Mouse (Mus musculus) limb, embryonic 14.5 days (tissue): ENCODE data around the gene Tor4a. TPM values are rescaled to one million over a fixed set of nuclear protein-coding genes. Genes with fewer than 3 reads are reported as not detected.

Experiments used
- ATAC-seq: fragments of 200-750 bp; cut with Nextera tagmentation; 2 replicates; pipeline ENCODE4 v1.8.0; 2017; ENCODE audit warnings: low read depth, moderate number of reproducible peaks, moderate TSS enrichment; ENCODE audit not compliant: low FRiP score
- DNase-seq: peaks from one replicate; pipeline ENCODE4 v3.0.0-alpha.2; 2015; ENCODE audit warnings: low spot score
- H3K27ac ChIP-seq: fragments of 300-500 bp; sonication (generic); replicated peaks from 2 replicates; pipeline ENCODE4 v1.5.1; 2014; ENCODE audit warnings: low read depth, mild to moderate bottlenecking, low read length, moderate library complexity, mixed read lengths
- H3K27me3 ChIP-seq: fragments of 300-500 bp; sonication (generic); 2 replicates; pipeline ENCODE4 v1.6.1; 2014; ENCODE audit warnings: low read length, mixed read lengths; ENCODE audit not compliant: control insufficient read depth, insufficient read depth
- H3K36me3 ChIP-seq: fragments of 300-500 bp; sonication (generic); 2 replicates; pipeline ENCODE4 v1.6.1; 2014; ENCODE audit warnings: mild to moderate bottlenecking, low read length, moderate library complexity, mixed read lengths; ENCODE audit not compliant: control insufficient read depth, insufficient read depth
- H3K4me1 ChIP-seq: fragments of 300-500 bp; sonication (generic); 2 replicates; pipeline ENCODE4 v1.6.1; 2014; ENCODE audit warnings: antibody characterized with exemption, low read length, mixed read lengths; ENCODE audit not compliant: control insufficient read depth, insufficient read depth
- H3K4me2 ChIP-seq: fragments of 300-500 bp; sonication (generic); replicated peaks from 2 replicates; pipeline ENCODE4 v1.6.1; 2014; ENCODE audit warnings: low read depth, mild to moderate bottlenecking, low read length, moderate library complexity; ENCODE audit not compliant: severe bottlenecking
- H3K4me3 ChIP-seq: fragments of 300-500 bp; sonication (generic); replicated peaks from 2 replicates; pipeline ENCODE4 v1.5.1; 2014; ENCODE audit warnings: low read length
- H3K9ac ChIP-seq: fragments of 300-500 bp; sonication (generic); 2 replicates; pipeline ENCODE4 v1.6.1; 2014; ENCODE audit warnings: mild to moderate bottlenecking, low read depth, low read length, moderate library complexity; ENCODE audit not compliant: severe bottlenecking
- H3K9me3 ChIP-seq: fragments of 300-500 bp; sonication (generic); 2 replicates; pipeline ENCODE4 v1.6.1; 2016; ENCODE audit warnings: low read length; ENCODE audit not compliant: control insufficient read depth
- POLR2A ChIP-seq: fragments of 200-500 bp; IDR thresholded peaks from 2 replicates; pipeline ENCODE4 v1.8.0; 2012; ENCODE audit warnings: inconsistent platforms, mild to moderate bottlenecking, moderate library complexity, borderline replicate concordance; ENCODE audit not compliant: insufficient read depth, insufficient read length; ENCODE audit errors: extremely low read depth
- whole genome bisulfite sequencing: fragments of 180-500 bp; shearing (Covaris S2); extraction: QIAGEN DNeasy Blood & Tissue Kit; methylation state at CpG from one replicate; pipeline ENCODE4 v1.1.7; 2014; 5-methylcytosine and 5-hydroxymethylcytosine counted together
- polyA plus RNA-seq, 2 experiments: library from polyadenylated mRNA; depleted of rRNA in 1 of 2; stranded (reverse) in 1 of 2; unstranded in 1 of 2; fragments of >200 nt; fragmentation: Nextera tagmentation in 1 of 2; extraction: Ambion mirVana in 1 of 2; gene quantifications; 2 replicates each; pipeline versions ENCODE4 v1.2.1 to v1.2.3; 2012 to 2014

Tor4a gene
- polyA plus RNA-seq, 2 experiments, result 5.9 to 8.1 TPM

GRCm38 (mm10) chr2:25147892-25148291 lies 48.8 kb downstream of the Tor4a start:
- H3K27ac ChIP-seq, result no peak overlapping the region
- no peak for TF ChIP-seq POLR2A
- WGBS, result 54% methylated on average over 5 of the region's 5 CpGs
- no peak overlapping the region for H3K4me3 ChIP-seq
- ATAC-seq, result no peak
- H3K4me2 ChIP-seq, result no peak overlapping the region
- H3K9me3 ChIP-seq, result no peaks in the 10 kb centered on the region
- H3K9ac ChIP-seq, result no peak overlapping the region
- no peak for DNase-seq
- no peaks in the 10 kb centered on the region for H3K27me3 ChIP-seq
- no peaks in the 10 kb centered on the region for H3K4me1 ChIP-seq
- H3K36me3 ChIP-seq, result no peaks in the 10 kb centered on the region

GRCm38 (mm10) chr2:25147398-25147797 lies 49.3 kb downstream of the Tor4a start:
- Histone ChIP-seq H3K4me1 (no peaks in the 10 kb centered on the region), H3K4me3 (no peak overlapping the region), H3K27me3 (no peaks in the 10 kb centered on the region), H3K9me3 (no peaks in the 10 kb centered on the region), H3K9ac (no peak overlapping the region), H3K4me2 (no peak overlapping the region), H3K27ac (no peak overlapping the region), H3K36me3 (no peaks in the 10 kb centered on the region)
- TF ChIP-seq POLR2A, result no peak
- no peak for DNase-seq
- 70% methylated on average over 5 of the region's 5 CpGs for WGBS
- no peak for ATAC-seq

- WGBS, result 90% methylated on average over 6 of the region's 6 CpGs
- no peaks in the 10 kb centered on the region for H3K4me1 ChIP-seq
- no peaks in the 10 kb centered on the region for H3K36me3 ChIP-seq
- no peaks in the 10 kb centered on the region for H3K27me3 ChIP-seq
- H3K9ac ChIP-seq, result no peak overlapping the region
- H3K27ac ChIP-seq, result no peak overlapping the region
- no peaks in the 10 kb centered on the region for H3K9me3 ChIP-seq
- DNase-seq (no peak), ATAC-seq (no peak)
- TF ChIP-seq POLR2A, result no peak
- H3K4me2 ChIP-seq, result no peak overlapping the region
- no peak overlapping the region for H3K4me3 ChIP-seq
These were observed 51.3 kb downstream of the Tor4a start for GRCm38 (mm10) chr2:25145346-25145745.

Other genes with a start within 250 kb of the Tor4a start
Only the 30 nearest of the 32 such genes appear.
- gene Mrpl41, start 221.8 kb downstream of the Tor4a start, polyA plus RNA-seq (2012; rRNA removed), result 63.6 and 81.9 TPM in 2 replicates
- 133 and 136 TPM in 2 replicates for gene Mrpl41, start 221.8 kb downstream of the Tor4a start, polyA plus RNA-seq (2014; fragmentation: Nextera tagmentation; extraction: Ambion mirVana)
- 11.1 and 12.0 TPM in 2 replicates for gene Pnpla7, start 220.9 kb downstream of the Tor4a start, polyA plus RNA-seq (2012; rRNA removed)
- 7.9 and 9.0 TPM in 2 replicates for gene Pnpla7, start 220.9 kb downstream of the Tor4a start, polyA plus RNA-seq (2014; fragmentation: Nextera tagmentation; extraction: Ambion mirVana)
- gene Nsmf, start 142.5 kb downstream of the Tor4a start, polyA plus RNA-seq (2012; rRNA removed), result 143 and 216 TPM in 2 replicates
- gene Nsmf, start 142.5 kb downstream of the Tor4a start, polyA plus RNA-seq (2014; fragmentation: Nextera tagmentation; extraction: Ambion mirVana), result 48.6 and 67.7 TPM in 2 replicates
- gene Entpd8, start 116.6 kb downstream of the Tor4a start, polyA plus RNA-seq (2012; rRNA removed), result 0.13 and 0.26 TPM in 2 replicates
- not detected in 2 replicates for gene Entpd8, start 116.6 kb downstream of the Tor4a start, polyA plus RNA-seq (2014; fragmentation: Nextera tagmentation; extraction: Ambion mirVana)
- 0.12 and 0.13 TPM in 2 replicates for gene Noxa1, start 101.7 kb downstream of the Tor4a start, polyA plus RNA-seq (2012; rRNA removed)
- 0.15 TPM in 1 of 2 replicates, not detected in the other for gene Noxa1, start 101.7 kb downstream of the Tor4a start, polyA plus RNA-seq (2014; fragmentation: Nextera tagmentation; extraction: Ambion mirVana)
- gene Nrarp, start 16.1 kb downstream of the Tor4a start, polyA plus RNA-seq (2012; rRNA removed), result 34.0 and 34.1 TPM in 2 replicates
- 27.7 and 28.2 TPM in 2 replicates for gene Nrarp, start 16.1 kb downstream of the Tor4a start, polyA plus RNA-seq (2014; fragmentation: Nextera tagmentation; extraction: Ambion mirVana)
- 84.4 and 98.3 TPM in 2 replicates for gene Nelfb, start 14.6 kb upstream of the Tor4a start, polyA plus RNA-seq (2012; rRNA removed)
- 88.4 and 106 TPM in 2 replicates for gene Nelfb, start 14.6 kb upstream of the Tor4a start, polyA plus RNA-seq (2014; fragmentation: Nextera tagmentation; extraction: Ambion mirVana)
- gene Stpg3, start 17.8 kb upstream of the Tor4a start, polyA plus RNA-seq (2012; rRNA removed), result not detected in 2 replicates
- gene Stpg3, start 17.8 kb upstream of the Tor4a start, polyA plus RNA-seq (2014; fragmentation: Nextera tagmentation; extraction: Ambion mirVana), result not detected in 2 replicates
- not detected in 2 replicates for gene Fam166a, start 21.9 kb upstream of the Tor4a start, polyA plus RNA-seq (2012; rRNA removed)
- gene Fam166a, start 21.9 kb upstream of the Tor4a start, polyA plus RNA-seq (2014; fragmentation: Nextera tagmentation; extraction: Ambion mirVana), result 0.17 TPM in 1 of 2 replicates, not detected in the other
- gene Tubb4b, start 27.8 kb upstream of the Tor4a start, polyA plus RNA-seq (2012; rRNA removed), result 501 and 550 TPM in 2 replicates
- gene Tubb4b, start 27.8 kb upstream of the Tor4a start, polyA plus RNA-seq (2014; fragmentation: Nextera tagmentation; extraction: Ambion mirVana), result 404 and 419 TPM in 2 replicates
- gene Slc34a3, start 37.5 kb upstream of the Tor4a start, polyA plus RNA-seq (2012; rRNA removed), result 0.19 TPM in 1 of 2 replicates, not detected in the other
- gene Slc34a3, start 37.5 kb upstream of the Tor4a start, polyA plus RNA-seq (2014; fragmentation: Nextera tagmentation; extraction: Ambion mirVana), result not detected in 2 replicates
- 0.05 TPM in 1 of 2 replicates, not detected in the other for gene Rnf224, start 39.9 kb upstream of the Tor4a start, polyA plus RNA-seq (2012; rRNA removed)
- gene Rnf224, start 39.9 kb upstream of the Tor4a start, polyA plus RNA-seq (2014; fragmentation: Nextera tagmentation; extraction: Ambion mirVana), result not detected in 2 replicates
- 14.8 and 19.1 TPM in 2 replicates for gene Rnf208, start 45.4 kb upstream of the Tor4a start, polyA plus RNA-seq (2012; rRNA removed)
- 13.0 and 15.8 TPM in 2 replicates for gene Rnf208, start 45.4 kb upstream of the Tor4a start, polyA plus RNA-seq (2014; fragmentation: Nextera tagmentation; extraction: Ambion mirVana)
- 0.65 and 1.5 TPM in 2 replicates for gene Cysrt1, start 45.6 kb upstream of the Tor4a start, polyA plus RNA-seq (2012; rRNA removed)
- gene Cysrt1, start 45.6 kb upstream of the Tor4a start, polyA plus RNA-seq (2014; fragmentation: Nextera tagmentation; extraction: Ambion mirVana), result 2.8 and 7.6 TPM in 2 replicates
- 19.2 and 24.6 TPM in 2 replicates for gene AL732309.1, start 50.0 kb upstream of the Tor4a start, polyA plus RNA-seq (2012; rRNA removed)
- 6.4 and 8.3 TPM in 2 replicates for gene AL732309.1, start 50.0 kb upstream of the Tor4a start, polyA plus RNA-seq (2014; fragmentation: Nextera tagmentation; extraction: Ambion mirVana)
- 29.7 and 33.9 TPM in 2 replicates for gene Tmem203, start 58.6 kb upstream of the Tor4a start, polyA plus RNA-seq (2012; rRNA removed)
- gene Tmem203, start 58.6 kb upstream of the Tor4a start, polyA plus RNA-seq (2014; fragmentation: Nextera tagmentation; extraction: Ambion mirVana), result 16.3 and 21.8 TPM in 2 replicates
- gene Tprn, start 65.7 kb upstream of the Tor4a start, polyA plus RNA-seq (2012; rRNA removed), result 4.9 and 6.0 TPM in 2 replicates
- gene Tprn, start 65.7 kb upstream of the Tor4a start, polyA plus RNA-seq (2014; fragmentation: Nextera tagmentation; extraction: Ambion mirVana), result 6.1 and 6.8 TPM in 2 replicates
- 124 and 135 TPM in 2 replicates for gene Ssna1, start 75.6 kb upstream of the Tor4a start, polyA plus RNA-seq (2012; rRNA removed)
- gene Ssna1, start 75.6 kb upstream of the Tor4a start, polyA plus RNA-seq (2014; fragmentation: Nextera tagmentation; extraction: Ambion mirVana), result 254 and 267 TPM in 2 replicates
- gene Anapc2, start 75.6 kb upstream of the Tor4a start, polyA plus RNA-seq (2012; rRNA removed), result 121 and 165 TPM in 2 replicates
- 117 and 126 TPM in 2 replicates for gene Anapc2, start 75.6 kb upstream of the Tor4a start, polyA plus RNA-seq (2014; fragmentation: Nextera tagmentation; extraction: Ambion mirVana)
- not detected in 2 replicates for gene Tmem210, start 91.3 kb upstream of the Tor4a start, polyA plus RNA-seq (2012; rRNA removed)
- gene Tmem210, start 91.3 kb upstream of the Tor4a start, polyA plus RNA-seq (2014; fragmentation: Nextera tagmentation; extraction: Ambion mirVana), result not detected in 2 replicates
- gene Lrrc26, start 93.0 kb upstream of the Tor4a start, polyA plus RNA-seq (2012; rRNA removed), result 0.09 TPM in 1 of 2 replicates, not detected in the other
- 0.15 TPM in 1 of 2 replicates, not detected in the other for gene Lrrc26, start 93.0 kb upstream of the Tor4a start, polyA plus RNA-seq (2014; fragmentation: Nextera tagmentation; extraction: Ambion mirVana)
- 0.34 and 0.42 TPM in 2 replicates for gene Grin1, start 122.3 kb upstream of the Tor4a start, polyA plus RNA-seq (2012; rRNA removed)
- gene Grin1, start 122.3 kb upstream of the Tor4a start, polyA plus RNA-seq (2014; fragmentation: Nextera tagmentation; extraction: Ambion mirVana), result 0.43 and 1.3 TPM in 2 replicates
- 34.8 and 35.3 TPM in 2 replicates for gene Man1b1, start 135.5 kb upstream of the Tor4a start, polyA plus RNA-seq (2012; rRNA removed)
- gene Man1b1, start 135.5 kb upstream of the Tor4a start, polyA plus RNA-seq (2014; fragmentation: Nextera tagmentation; extraction: Ambion mirVana), result 70.2 and 83.5 TPM in 2 replicates
- 43.6 and 50.6 TPM in 2 replicates for gene Dpp7, start 159.5 kb upstream of the Tor4a start, polyA plus RNA-seq (2012; rRNA removed)
- gene Dpp7, start 159.5 kb upstream of the Tor4a start, polyA plus RNA-seq (2014; fragmentation: Nextera tagmentation; extraction: Ambion mirVana), result 24.7 and 25.8 TPM in 2 replicates
- 8.2 and 10.7 TPM in 2 replicates for gene Uap1l1, start 168.8 kb upstream of the Tor4a start, polyA plus RNA-seq (2012; rRNA removed)
- 15.8 and 17.6 TPM in 2 replicates for gene Uap1l1, start 168.8 kb upstream of the Tor4a start, polyA plus RNA-seq (2014; fragmentation: Nextera tagmentation; extraction: Ambion mirVana)
- 42.5 and 59.7 TPM in 2 replicates for gene Sapcd2, start 175.4 kb upstream of the Tor4a start, polyA plus RNA-seq (2012; rRNA removed)
- gene Sapcd2, start 175.4 kb upstream of the Tor4a start, polyA plus RNA-seq (2014; fragmentation: Nextera tagmentation; extraction: Ambion mirVana), result 33.1 and 35.9 TPM in 2 replicates
- 3.3 and 3.9 TPM in 2 replicates for gene Entpd2, start 199.0 kb upstream of the Tor4a start, polyA plus RNA-seq (2012; rRNA removed)
- 2.1 and 2.6 TPM in 2 replicates for gene Entpd2, start 199.0 kb upstream of the Tor4a start, polyA plus RNA-seq (2014; fragmentation: Nextera tagmentation; extraction: Ambion mirVana)
- 76.2 TPM in 2 replicates for gene Npdc1, start 202.5 kb upstream of the Tor4a start, polyA plus RNA-seq (2012; rRNA removed)
- 38.9 and 42.9 TPM in 2 replicates for gene Npdc1, start 202.5 kb upstream of the Tor4a start, polyA plus RNA-seq (2014; fragmentation: Nextera tagmentation; extraction: Ambion mirVana)
- gene Fut7, start 226.4 kb upstream of the Tor4a start, polyA plus RNA-seq (2012; rRNA removed), result 0.05 and 0.11 TPM in 2 replicates
- gene Fut7, start 226.4 kb upstream of the Tor4a start, polyA plus RNA-seq (2014; fragmentation: Nextera tagmentation; extraction: Ambion mirVana), result not detected in 2 replicates
- 15.3 and 17.4 TPM in 2 replicates for gene Abca2, start 231.8 kb upstream of the Tor4a start, polyA plus RNA-seq (2012; rRNA removed)
- gene Abca2, start 231.8 kb upstream of the Tor4a start, polyA plus RNA-seq (2014; fragmentation: Nextera tagmentation; extraction: Ambion mirVana), result 5.9 and 7.4 TPM in 2 replicates